Mouse (Mus musculus): ENCODE results near the gene Sphk1.
A peak's percentile ranks its signal among the peaks of the same experiment; 100 is the strongest.

Sphk1 gene

DNA sequence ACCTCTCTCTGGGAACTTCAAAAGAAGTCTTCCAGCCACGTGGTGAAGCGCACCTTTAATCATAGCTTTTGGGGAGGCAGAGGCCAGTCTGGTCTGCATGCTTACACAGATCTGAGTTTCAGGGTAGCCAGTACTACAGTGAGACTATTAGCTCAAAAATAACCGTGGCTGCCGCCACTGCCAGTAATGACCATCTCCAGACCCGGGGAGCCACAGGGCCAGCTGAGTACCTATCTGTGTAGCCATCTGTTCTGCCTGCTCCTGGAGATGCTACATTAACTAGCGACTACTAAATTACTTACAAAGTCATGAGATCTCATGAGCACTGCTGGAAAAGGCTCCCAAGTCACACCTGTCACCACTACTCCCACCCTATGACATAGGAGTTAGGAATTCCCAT, 44.3 kb downstream of the Sphk1 start:
- DNase-seq (ENCODE audit: low read depth, low spot score): no peak

DNA sequence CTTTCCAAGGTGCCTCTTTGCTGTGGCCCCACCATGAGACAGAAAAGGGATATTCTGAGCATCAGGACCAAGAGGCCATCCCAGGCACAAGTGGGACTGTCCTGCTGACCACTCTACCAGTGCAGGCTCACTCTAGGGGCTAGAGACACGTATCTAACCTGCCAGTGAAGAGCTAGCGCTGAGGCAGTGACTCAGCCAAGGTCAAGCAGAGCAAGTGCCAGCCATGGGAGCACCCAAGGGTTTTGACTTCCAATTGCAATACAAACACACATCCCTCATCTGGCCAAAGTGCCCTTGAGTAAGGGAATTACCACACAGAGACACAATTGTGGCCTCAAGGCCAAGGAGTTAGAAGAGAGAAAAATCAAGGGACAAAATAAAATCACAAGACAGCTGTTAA, 44.7 kb downstream of the Sphk1 start:
- DNase-seq (ENCODE audit: low read depth, low spot score): no peak

DNA sequence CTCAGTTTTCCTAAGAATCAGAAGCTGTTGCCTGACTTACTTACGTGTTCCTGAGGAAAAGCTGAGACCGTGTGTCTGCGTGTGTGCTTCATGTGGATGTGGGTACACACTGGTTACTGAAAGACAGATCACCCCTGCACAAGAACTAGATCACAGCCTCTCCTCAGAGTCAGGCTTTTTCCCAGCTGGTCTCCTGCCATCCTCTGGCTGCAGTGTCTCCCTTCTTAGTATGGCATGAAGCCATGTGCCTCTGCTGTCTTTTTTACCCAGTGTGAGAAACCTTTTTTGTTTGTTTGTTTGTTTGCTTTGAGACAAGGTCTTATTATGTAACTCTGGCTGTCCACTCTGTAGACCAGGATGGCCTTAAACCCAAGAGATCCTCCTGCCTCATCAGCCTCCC, 48.6 kb downstream of the Sphk1 start:
- no peak for DNase-seq (ENCODE audit: low read depth, low spot score)

DNA sequence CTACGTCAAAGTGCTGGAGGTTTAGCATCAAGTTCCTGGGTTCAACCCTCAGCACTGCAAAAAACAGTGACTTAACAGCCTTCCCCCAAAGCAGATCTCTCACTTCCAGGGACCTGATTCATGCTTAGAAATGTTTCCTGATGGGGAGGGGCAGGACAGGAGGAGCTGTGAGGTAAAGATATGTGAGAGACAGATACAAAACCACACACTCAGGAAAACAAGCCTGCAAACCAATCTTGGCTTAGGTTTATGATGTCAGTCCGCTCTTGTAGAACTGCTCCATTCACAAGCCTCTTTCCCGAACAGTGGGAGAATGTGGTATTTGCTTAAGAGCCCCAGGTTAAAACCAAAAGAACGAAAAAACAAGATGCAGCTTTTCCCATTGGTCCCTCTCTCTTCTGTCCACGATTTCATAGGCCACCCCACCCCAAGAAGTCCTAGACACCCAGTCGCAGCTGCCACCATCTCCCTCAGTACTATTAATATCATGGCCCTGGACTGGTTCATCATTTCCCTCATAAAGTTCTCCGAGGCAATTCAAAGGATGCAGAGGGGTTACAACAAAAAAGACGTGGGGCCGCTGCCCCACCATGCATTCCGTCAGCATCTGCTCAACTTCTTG, 49.4 kb downstream of the Sphk1 start:
- no peak for DNase-seq (ENCODE audit: low read depth, low spot score)

DNA sequence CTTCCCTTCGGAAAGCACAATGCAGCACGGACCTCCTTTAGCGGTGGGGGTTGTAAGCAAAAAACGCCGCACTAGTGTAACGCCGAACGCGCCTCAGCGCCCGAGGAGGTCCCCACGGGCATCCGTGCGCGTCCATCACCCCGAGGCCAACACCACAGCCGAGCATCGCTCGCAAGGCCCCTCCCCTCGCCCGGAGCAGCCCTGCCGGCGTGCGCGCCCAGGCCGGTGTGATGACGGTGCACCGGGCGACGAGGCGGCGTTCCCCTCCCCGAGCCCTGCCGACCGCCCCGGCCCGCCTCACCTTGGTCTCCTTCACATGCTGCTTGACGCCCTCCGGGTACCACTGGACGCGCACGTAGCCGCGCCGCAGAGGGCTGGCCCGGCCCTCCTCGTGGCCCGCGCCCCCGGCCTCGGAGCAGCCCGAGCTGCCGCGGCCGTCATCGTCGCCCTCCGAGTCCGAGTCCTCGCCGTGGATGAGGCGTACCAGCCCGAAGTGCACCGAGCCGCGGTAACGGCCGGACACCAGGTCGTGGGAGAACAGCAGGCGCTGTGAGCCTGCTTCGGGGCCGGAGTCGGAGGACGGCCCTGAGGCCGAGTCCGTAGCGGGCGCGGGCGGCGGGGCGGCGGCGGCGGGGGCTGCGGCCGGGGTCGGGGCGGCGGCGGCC, 50.1 kb downstream of the Sphk1 start:
- DNase-seq (ENCODE audit: low read depth, low spot score): no peak

DNA sequence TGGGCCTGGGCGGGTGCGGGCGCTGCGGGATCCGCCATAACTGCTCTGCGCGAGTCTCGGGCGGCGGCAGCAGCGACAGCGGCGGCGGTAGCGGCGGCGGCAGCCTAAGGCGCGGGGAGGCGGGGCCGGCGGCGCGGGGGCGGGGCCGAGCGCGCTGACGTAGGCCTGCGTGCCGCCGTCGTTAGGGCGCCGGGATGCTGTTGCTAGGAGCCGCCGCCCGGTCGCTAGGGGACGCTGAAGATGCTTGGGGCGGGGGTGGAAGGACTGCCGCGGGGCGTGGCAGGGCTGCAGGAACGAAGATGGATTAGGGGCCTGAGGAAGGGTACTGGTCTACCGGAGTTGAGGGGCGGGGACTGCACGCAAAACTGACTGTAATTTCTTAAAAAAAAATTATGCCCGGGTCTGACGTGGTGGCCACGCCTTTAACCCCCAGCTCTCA, 50.7 kb downstream of the Sphk1 start, which contains the start of gene Ube2o:
TSS of gene Ube2o (minus strand) at position 72 of the 439 bp plus-strand sequence.
- peak; percentile 80 for DNase-seq (ENCODE audit: low read depth, low spot score)

DNA sequence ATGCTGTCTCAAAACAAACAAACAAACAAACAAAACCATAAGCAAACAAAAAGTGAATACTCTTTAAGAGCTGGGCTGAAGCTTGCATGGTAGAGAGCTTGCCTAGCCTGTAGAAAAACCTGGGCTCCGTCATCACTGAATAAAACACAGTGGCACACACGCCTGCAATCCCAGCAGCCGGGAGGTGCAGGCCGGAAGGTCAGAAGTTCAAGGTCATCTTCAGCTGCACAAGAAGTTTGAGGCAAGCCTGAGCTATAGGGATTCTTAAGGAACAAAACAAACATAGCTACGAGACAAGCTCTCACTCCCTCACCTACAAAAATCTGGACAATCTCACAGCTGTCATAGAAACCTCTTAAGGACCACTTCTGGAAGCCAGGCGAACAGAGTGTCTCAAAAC, 55.0 kb downstream of the Sphk1 start:
- DNase-seq (ENCODE audit: low read depth, low spot score): no peak
